Mouse (Mus musculus): ENCODE results near the gene Abca12. TPM values are rescaled to one million over a fixed set of nuclear protein-coding genes. Genes with fewer than 3 reads are reported as not detected.
A peak's percentile ranks its signal among the peaks of the same experiment; 100 is the strongest.

Abca12 gene
- polyA plus RNA-seq, 1 experiment from 2014 or later: 8.3 TPM

DNA sequence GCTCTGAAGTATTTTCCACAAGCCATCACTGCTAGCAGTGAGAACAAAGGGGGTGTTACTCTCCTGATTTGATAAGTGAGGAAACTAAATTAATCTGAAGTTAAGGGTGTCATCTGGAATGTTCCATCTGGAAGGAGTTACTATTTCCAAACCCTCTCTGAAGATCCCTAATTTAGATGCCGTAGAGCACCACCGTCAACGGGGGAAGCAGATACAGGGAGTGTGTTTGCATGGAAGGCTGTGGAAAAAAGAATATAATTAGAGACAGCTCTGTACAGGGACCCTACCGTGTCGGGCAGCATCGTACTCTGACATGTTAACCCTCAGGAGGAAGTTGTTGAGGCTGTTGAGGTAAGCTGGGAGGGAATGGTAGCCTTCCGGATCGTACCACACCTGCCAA lies 142.6 kb downstream of the Abca12 start:
- Histone ChIP-seq H3K9me3 (ENCODE audit: control insufficient read depth, low read length) (no peaks in the 10 kb centered on the region), H3K4me3 (ENCODE audit: low read depth, low read length) (no peak overlapping the region), H3K4me2 (replicated peaks; ENCODE audit: low read depth) (no peak overlapping the region), H3K36me3 (ENCODE audit: control insufficient read depth, insufficient read depth, low read length) (no peaks in the 10 kb centered on the region), H3K9ac (ENCODE audit: low read length) (no peak overlapping the region), H3K27me3 (ENCODE audit: control insufficient read depth, insufficient read depth, low read length) (no peaks in the 10 kb centered on the region), H3K4me1 (replicated peaks; ENCODE audit: control insufficient read depth, insufficient read depth) (no peaks in the 10 kb centered on the region), H3K27ac (replicated peaks) (no peak overlapping the region)
- no peak for TF ChIP-seq EP300 (optimal IDR thresholded peaks at IDR 0.05)
- TF ChIP-seq CTCF (IDR thresholded peaks at IDR 0.05; ENCODE audit: low read depth): no peak
- whole genome bisulfite sequencing: 79% methylated on average over 8 of the region's 8 CpGs
- no peak for ATAC-seq (ENCODE audit: low FRiP score, low TSS enrichment)
- DNase-seq (ENCODE audit: low spot score): no peak

DNA sequence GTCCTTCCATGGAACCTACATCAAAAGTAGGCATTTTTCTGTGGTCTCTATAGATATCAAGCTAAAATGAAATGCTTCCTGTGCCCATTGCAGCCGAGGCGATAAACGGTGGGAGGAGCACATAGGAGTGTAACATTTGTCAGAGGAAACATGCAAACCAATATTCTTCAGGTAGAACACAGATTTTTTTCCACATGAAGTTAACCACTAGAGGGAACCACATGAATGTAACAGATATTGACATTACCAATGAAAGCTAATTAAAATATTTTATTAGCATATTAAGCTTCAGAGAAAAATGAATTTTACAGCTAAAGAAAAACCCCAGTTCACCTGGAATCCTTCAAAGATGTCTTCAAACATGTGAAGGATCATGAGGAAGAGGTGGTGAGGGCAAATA lies 144.6 kb downstream of the Abca12 start:
- no peak overlapping the region for H3K9ac ChIP-seq (ENCODE audit: low read length)
- no peak for TF ChIP-seq EP300 (optimal IDR thresholded peaks at IDR 0.05)
- TF ChIP-seq CTCF (IDR thresholded peaks at IDR 0.05; ENCODE audit: low read depth): peak; percentile 58
- ATAC-seq (ENCODE audit: low FRiP score, low TSS enrichment) (no peak), DNase-seq (ENCODE audit: low spot score) (no peak)
- 88% methylated on average over 3 of the region's 3 CpGs for WGBS
- no peak overlapping the region for H3K4me2 ChIP-seq (replicated peaks; ENCODE audit: low read depth)
- H3K27me3 ChIP-seq (ENCODE audit: control insufficient read depth, insufficient read depth, low read length): no peaks in the 10 kb centered on the region
- H3K4me1 ChIP-seq (replicated peaks; ENCODE audit: control insufficient read depth, insufficient read depth): no peaks in the 10 kb centered on the region
- no peak overlapping the region for H3K4me3 ChIP-seq (ENCODE audit: low read depth, low read length)
- no peak overlapping the region for H3K27ac ChIP-seq (replicated peaks)
- H3K36me3 ChIP-seq (ENCODE audit: control insufficient read depth, insufficient read depth, low read length): no peaks in the 10 kb centered on the region
- H3K9me3 ChIP-seq (ENCODE audit: control insufficient read depth, low read length): no peaks in the 10 kb centered on the region

- H3K36me3 ChIP-seq (ENCODE audit: control insufficient read depth, insufficient read depth, low read length): no peaks in the 10 kb centered on the region
- H3K9ac ChIP-seq (ENCODE audit: low read length): no peak overlapping the region
- no peaks in the 10 kb centered on the region for H3K9me3 ChIP-seq (ENCODE audit: control insufficient read depth, low read length)
- DNase-seq (ENCODE audit: low spot score): no peak
- 93% methylated on average over 8 of the region's 8 CpGs for WGBS
- H3K4me2 ChIP-seq (replicated peaks; ENCODE audit: low read depth): no peak overlapping the region
- H3K27me3 ChIP-seq (ENCODE audit: control insufficient read depth, insufficient read depth, low read length): no peaks in the 10 kb centered on the region
- H3K4me3 ChIP-seq (ENCODE audit: low read depth, low read length): no peak overlapping the region
- no peak overlapping the region for H3K27ac ChIP-seq (replicated peaks)
- no peak for ATAC-seq (ENCODE audit: low FRiP score, low TSS enrichment)
- no peaks in the 10 kb centered on the region for H3K4me1 ChIP-seq (replicated peaks; ENCODE audit: control insufficient read depth, insufficient read depth)
- TF ChIP-seq EP300 (optimal IDR thresholded peaks at IDR 0.05): no peak
- TF ChIP-seq CTCF (IDR thresholded peaks at IDR 0.05; ENCODE audit: low read depth): no peak
These were observed 148.1 kb downstream of the Abca12 start for GRCm38 (mm10) chr1:71266630-71267029.

DNA sequence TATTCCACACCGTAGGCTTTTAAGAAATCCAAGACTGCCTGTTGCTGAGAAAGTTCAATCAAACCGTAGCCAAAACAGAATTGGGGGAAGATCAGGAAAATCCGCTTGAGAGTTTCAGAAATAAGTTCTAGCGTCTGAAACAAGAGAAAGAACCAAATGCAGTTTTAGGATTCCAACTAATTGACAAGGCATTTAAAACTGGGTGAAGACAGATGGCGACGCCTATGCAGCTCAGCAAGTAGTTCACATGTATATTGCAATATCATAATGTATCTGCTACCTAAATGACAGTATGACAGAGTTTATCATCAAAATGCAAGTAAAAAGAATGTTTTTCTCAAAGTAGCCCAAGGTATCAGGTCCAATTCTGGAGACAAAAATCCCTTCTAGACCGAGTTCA lies 151.2 kb downstream of the Abca12 start:
- no peak for DNase-seq (ENCODE audit: low spot score)
- Histone ChIP-seq H3K36me3 (ENCODE audit: control insufficient read depth, insufficient read depth, low read length) (no peaks in the 10 kb centered on the region), H3K27ac (replicated peaks) (no peak overlapping the region), H3K4me1 (replicated peaks; ENCODE audit: control insufficient read depth, insufficient read depth) (no peaks in the 10 kb centered on the region), H3K9me3 (ENCODE audit: control insufficient read depth, low read length) (no peaks in the 10 kb centered on the region), H3K27me3 (ENCODE audit: control insufficient read depth, insufficient read depth, low read length) (no peaks in the 10 kb centered on the region), H3K4me2 (replicated peaks; ENCODE audit: low read depth) (no peak overlapping the region), H3K4me3 (ENCODE audit: low read depth, low read length) (no peak overlapping the region), H3K9ac (ENCODE audit: low read length) (no peak overlapping the region)
- TF ChIP-seq EP300 (optimal IDR thresholded peaks at IDR 0.05): no peak
- no peak for TF ChIP-seq CTCF (IDR thresholded peaks at IDR 0.05; ENCODE audit: low read depth)
- WGBS: 91% methylated on average over 7 of the region's 7 CpGs
- no peak for ATAC-seq (ENCODE audit: low FRiP score, low TSS enrichment)

GRCm38 (mm10) chr1:71244647-71245046 lies 170.1 kb downstream of the Abca12 start:
- H3K36me3 ChIP-seq (ENCODE audit: control insufficient read depth, insufficient read depth, low read length): no peaks in the 10 kb centered on the region
- ATAC-seq (ENCODE audit: low FRiP score, low TSS enrichment) (no peak), DNase-seq (ENCODE audit: low spot score) (no peak)
- TF ChIP-seq CTCF (IDR thresholded peaks at IDR 0.05; ENCODE audit: low read depth): no peak
- TF ChIP-seq EP300 (optimal IDR thresholded peaks at IDR 0.05): no peak
- no peaks in the 10 kb centered on the region for H3K4me1 ChIP-seq (replicated peaks; ENCODE audit: control insufficient read depth, insufficient read depth)
- no peaks in the 10 kb centered on the region for H3K9me3 ChIP-seq (ENCODE audit: control insufficient read depth, low read length)
- 57% methylated on average over 3 of the region's 3 CpGs for WGBS
- no peaks in the 10 kb centered on the region for H3K27me3 ChIP-seq (ENCODE audit: control insufficient read depth, insufficient read depth, low read length)
- H3K9ac ChIP-seq (ENCODE audit: low read length): no peak overlapping the region
- H3K4me2 ChIP-seq (replicated peaks; ENCODE audit: low read depth): no peak overlapping the region
- no peak overlapping the region for H3K27ac ChIP-seq (replicated peaks)
- H3K4me3 ChIP-seq (ENCODE audit: low read depth, low read length): no peak overlapping the region

- no peak overlapping the region for H3K9ac ChIP-seq (ENCODE audit: low read length)
- no peaks in the 10 kb centered on the region for H3K9me3 ChIP-seq (ENCODE audit: control insufficient read depth, low read length)
- no peak overlapping the region for H3K4me2 ChIP-seq (replicated peaks; ENCODE audit: low read depth)
- DNase-seq (ENCODE audit: low spot score) (no peak), ATAC-seq (ENCODE audit: low FRiP score, low TSS enrichment) (no peak)
- 68% methylated on average over 1 of the region's 1 CpGs for WGBS
- H3K36me3 ChIP-seq (ENCODE audit: control insufficient read depth, insufficient read depth, low read length): no peaks in the 10 kb centered on the region
- H3K27ac ChIP-seq (replicated peaks): no peak overlapping the region
- H3K4me1 ChIP-seq (replicated peaks; ENCODE audit: control insufficient read depth, insufficient read depth): no peaks in the 10 kb centered on the region
- no peaks in the 10 kb centered on the region for H3K27me3 ChIP-seq (ENCODE audit: control insufficient read depth, insufficient read depth, low read length)
- TF ChIP-seq CTCF (IDR thresholded peaks at IDR 0.05; ENCODE audit: low read depth) (no peak), EP300 (optimal IDR thresholded peaks at IDR 0.05) (no peak)
- no peak overlapping the region for H3K4me3 ChIP-seq (ENCODE audit: low read depth, low read length)
These were observed 173.3 kb downstream of the Abca12 start for GRCm38 (mm10) chr1:71241396-71241795.
